Mouse (Mus musculus) CH12.LX (cell line): Measurements from ENCODE around the gene Ifit3.

ENCODE experiments used
- BHLHE40 ChIP-seq: IDR thresholded peaks from 2 replicates; pipeline ENCODE4 v1.6.1; 2011; ENCODE audit warnings: mild to moderate bottlenecking, low read depth, low read length, improper control_type of control experiment
- CTCF ChIP-seq, 2 experiments: IDR thresholded peaks in 1 of 2; conservative IDR thresholded peaks in 1 of 2; 2 replicates each; pipeline ENCODE4 v1.5.1; 2011 to 2012; ENCODE audit warnings: low read depth in 2 of 2, low read length in 2 of 2, improper control_type of control experiment in 1 of 2, inconsistent platforms in 1 of 2, mild to moderate bottlenecking in 1 of 2, moderate library complexity in 1 of 2
- ELF1 ChIP-seq: IDR thresholded peaks from 2 replicates; pipeline ENCODE4 v1.6.1; 2014; ENCODE audit warnings: low read depth, mild to moderate bottlenecking, inconsistent platforms, low read length, improper control_type of control experiment
- EP300 ChIP-seq: IDR thresholded peaks from 2 replicates; pipeline ENCODE4 v1.6.1; 2011; ENCODE audit warnings: low read length, improper control_type of control experiment
- NRF1 ChIP-seq: IDR thresholded peaks from 2 replicates; pipeline ENCODE4 v1.6.1; 2014; ENCODE audit warnings: low read depth, mild to moderate bottlenecking, inconsistent platforms, low read length, improper control_type of control experiment, moderate library complexity
- POLR2A ChIP-seq: IDR thresholded peaks from 2 replicates; pipeline ENCODE4 v1.6.1; 2011; ENCODE audit warnings: low read depth, mild to moderate bottlenecking, improper control_type of control experiment, low read length
- RAD21 ChIP-seq: IDR thresholded peaks from 2 replicates; pipeline ENCODE4 v1.6.1; 2011; ENCODE audit warnings: low read depth, mild to moderate bottlenecking, low read length, improper control_type of control experiment, moderate library complexity
- ZNF384 ChIP-seq: IDR thresholded peaks from 2 replicates; pipeline ENCODE4 v1.6.1; 2012; ENCODE audit warnings: low read depth, low read length, improper control_type of control experiment, inconsistent platforms

DNA sequence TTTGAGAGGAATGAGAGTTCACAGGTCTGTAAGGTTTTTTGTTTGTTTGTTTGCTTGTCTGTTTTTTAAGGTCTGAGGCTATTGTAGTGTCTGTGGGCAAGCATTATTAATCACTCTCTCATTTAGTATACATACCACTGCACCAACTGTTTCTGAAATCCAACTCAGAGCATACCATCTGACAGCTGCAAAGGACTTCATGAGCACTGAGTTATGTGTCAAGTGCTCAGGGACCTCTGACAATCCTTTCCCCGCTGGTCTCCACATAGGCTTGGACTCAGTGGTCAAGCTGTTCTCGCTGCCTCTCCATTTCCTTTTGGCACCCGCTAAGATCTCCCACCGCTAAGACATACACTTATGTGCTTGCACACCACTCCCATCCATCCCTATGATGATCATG is 37.1 kb upstream of the Ifit3 start:
- TF ChIP-seq CTCF (conservative IDR thresholded peaks at IDR 0.05 in 1 of 2, IDR thresholded peaks at IDR 0.05 in 1 of 2; ENCODE audit: low read depth in 2 of 2, low read length in 2 of 2) (no peak), POLR2A (no peak), ZNF384 (no peak), ELF1 (no peak), BHLHE40 (no peak), NRF1 (no peak), EP300 (no peak), RAD21 (no peak)
